Mouse (Mus musculus) midbrain, embryonic 11.5 days (tissue): ENCODE results near the gene Eif5a2. TPM values are rescaled to one million over a fixed set of nuclear protein-coding genes. Genes with fewer than 3 reads are reported as not detected.
A peak's percentile ranks its signal among the peaks of the same experiment; 100 is the strongest.

ENCODE experiments used
- ATAC-seq: fragments of 200-750 bp; cut with Nextera tagmentation; 2 replicates; pipeline ENCODE4 v1.8.0; 2017; ENCODE audit warnings: moderate TSS enrichment, moderate library complexity; ENCODE audit not compliant: low FRiP score
- DNase-seq: peaks from one replicate; pipeline ENCODE4 v3.0.0; 2015; ENCODE audit warnings: low spot score; ENCODE audit errors: missing footprints
- H3K27ac ChIP-seq: fragments of 300-500 bp; sonication (generic); 2 replicates; pipeline ENCODE4 v1.5.1; 2014; ENCODE audit warnings: low read depth, low read length
- H3K27me3 ChIP-seq: fragments of 300-500 bp; sonication (generic); 2 replicates; pipeline ENCODE4 v1.6.1; 2014; ENCODE audit warnings: mild to moderate bottlenecking, low read length, moderate library complexity, mixed read lengths; ENCODE audit not compliant: control insufficient read depth, insufficient read depth
- H3K36me3 ChIP-seq: fragments of 300-500 bp; sonication (generic); 2 replicates; pipeline ENCODE4 v1.6.1; 2014; ENCODE audit warnings: mild to moderate bottlenecking, low read length, moderate library complexity, mixed read lengths; ENCODE audit not compliant: control insufficient read depth, insufficient read depth
- H3K4me1 ChIP-seq: fragments of 300-500 bp; sonication (generic); 2 replicates; pipeline ENCODE4 v1.6.1; 2014; ENCODE audit warnings: low read length; ENCODE audit not compliant: control insufficient read depth, insufficient read depth
- H3K4me2 ChIP-seq: fragments of 300-500 bp; sonication (generic); 2 replicates; pipeline ENCODE4 v1.6.1; 2014; ENCODE audit warnings: mild to moderate bottlenecking, moderate library complexity
- H3K4me3 ChIP-seq: fragments of 300-500 bp; sonication (generic); 2 replicates; pipeline ENCODE4 v1.5.1; 2014; ENCODE audit warnings: low read depth, low read length
- H3K9ac ChIP-seq: fragments of 300-500 bp; sonication (generic); 2 replicates; pipeline ENCODE4 v1.6.1; 2014; ENCODE audit warnings: low read length
- H3K9me3 ChIP-seq: fragments of 300-500 bp; sonication (generic); 2 replicates; pipeline ENCODE4 v1.6.1; 2016; ENCODE audit warnings: low read length; ENCODE audit not compliant: control insufficient read depth
- WGBS: fragments of 180-500 bp; shearing (Covaris S2); extraction: QIAGEN DNeasy Blood & Tissue Kit; methylation state at CpG from one replicate; pipeline ENCODE4 v1.1.7; 2014; 5-methylcytosine and 5-hydroxymethylcytosine counted together
- polyA plus RNA-seq: library from polyadenylated mRNA; unstranded; fragments of >200 nt; fragmentation: Nextera tagmentation; extraction: Ambion mirVana; gene quantifications from 2 replicates; pipeline ENCODE4 v1.2.1, GENCODE M21; 2014

Gene Eif5a2
- polyA plus RNA-seq, 1 experiment from 2014 or later = 18.0 TPM

GRCm38 (mm10) chr3:28781848-28782247, 772 bp downstream of the Eif5a2 start:
- H3K36me3 ChIP-seq = no peaks in the 10 kb centered on the region
- peak overlapping the region; percentile 71 for H3K4me3 ChIP-seq
- H3K27me3 ChIP-seq = peaks cover 7% of the 10 kb centered on the region
- no peaks in the 10 kb centered on the region; the same call in 1 of the 2 replicates for H3K9me3 ChIP-seq
- H3K27ac ChIP-seq = no peak overlapping the region
- peak overlapping the region; percentile 80 for H3K9ac ChIP-seq
- 20% methylated on average over 14 of the region's 14 CpGs for WGBS
- ATAC-seq = no peak
- peak overlapping the region; percentile 99 for H3K4me2 ChIP-seq
- H3K4me1 ChIP-seq = peaks cover 4% of the 10 kb centered on the region; the same call in 1 of the 2 replicates
- DNase-seq = no peak

- Histone ChIP-seq H3K27ac (no peak overlapping the region), H3K4me1 (peaks cover 4% of the 10 kb centered on the region; the same call in 1 of the 2 replicates), H3K36me3 (no peaks in the 10 kb centered on the region), H3K27me3 (peaks cover 7% of the 10 kb centered on the region), H3K4me2 (no peak overlapping the region), H3K9me3 (no peaks in the 10 kb centered on the region; the same call in 1 of the 2 replicates), H3K4me3 (no peak overlapping the region), H3K9ac (no peak overlapping the region)
- ATAC-seq (no peak), DNase-seq (no peak)
- WGBS = 89% methylated on average over 2 of the region's 2 CpGs
Measured at GRCm38 (mm10) chr3:28784176-28784575, 3.1 kb downstream of the Eif5a2 start.

- no peak overlapping the region for H3K27ac ChIP-seq
- H3K9me3 ChIP-seq = no peaks in the 10 kb centered on the region
- 93% methylated on average over 7 of the region's 7 CpGs for WGBS
- ATAC-seq = no peak
- H3K27me3 ChIP-seq = no peaks in the 10 kb centered on the region
- DNase-seq = no peak
- no peaks in the 10 kb centered on the region for H3K36me3 ChIP-seq
- no peaks in the 10 kb centered on the region for H3K4me1 ChIP-seq
- H3K4me3 ChIP-seq = no peak overlapping the region
- H3K9ac ChIP-seq = no peak overlapping the region
- no peak overlapping the region for H3K4me2 ChIP-seq
Measured at GRCm38 (mm10) chr3:28794835-28795234, 13.8 kb downstream of the Eif5a2 start.

DNA sequence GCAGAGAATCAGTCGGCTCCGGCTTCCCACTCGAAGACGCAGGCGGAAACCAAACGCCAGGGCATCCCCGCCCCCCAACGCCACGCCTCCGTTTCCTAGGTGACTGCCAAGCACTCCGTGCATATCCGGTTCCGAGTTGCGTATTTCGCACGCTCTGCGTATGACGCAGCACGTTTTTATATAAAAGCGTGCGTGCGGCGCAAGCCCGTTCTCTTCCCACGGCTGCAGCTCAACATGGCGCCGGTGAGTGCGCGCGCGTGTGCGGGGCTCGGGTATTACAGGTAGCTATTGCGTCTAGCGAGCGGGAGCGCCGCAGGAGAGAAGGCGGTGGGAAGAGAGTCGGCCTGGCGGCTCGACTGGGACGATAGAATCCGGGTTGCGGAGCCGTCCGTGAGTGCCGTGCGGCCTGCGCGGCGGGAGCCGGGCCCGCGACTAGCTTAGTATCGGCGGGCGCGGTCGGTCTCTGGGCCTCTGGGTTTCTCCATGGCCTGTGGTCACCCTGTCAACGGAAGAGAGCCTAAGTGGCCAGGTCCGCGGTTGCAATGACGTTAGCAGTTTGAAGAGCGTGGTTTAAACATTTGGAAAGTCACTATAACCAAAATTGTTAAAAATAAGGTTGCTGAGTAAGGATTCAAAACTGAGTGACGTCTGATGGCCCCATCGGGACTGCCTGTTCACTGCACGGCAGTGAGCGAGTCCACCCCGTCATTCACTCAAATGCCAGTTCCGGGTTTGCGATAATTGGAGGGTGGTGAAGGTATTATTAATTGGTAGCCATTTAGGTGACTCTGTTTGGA, 24.4 kb downstream of the Eif5a2 start, which contains the start of gene Rpl22l1:
Gene Rpl22l1 (plus strand): TSS at position 136 of the 797 bp plus-strand sequence.
- Histone ChIP-seq H3K9me3 (no peaks in the 10 kb centered on the region), H3K4me1 (peaks cover 7% of the 10 kb centered on the region), H3K4me2 (peak within 1 kb of the TSS; percentile 56), H3K27me3 (no peaks in the 10 kb centered on the region), H3K27ac (no peak within 1 kb of the TSS), H3K36me3 (peaks cover 4% of the 10 kb centered on the region; the same call in 1 of the 2 replicates), H3K9ac (peak within 1 kb of the TSS; percentile 87), H3K4me3 (peak within 1 kb of the TSS; percentile 86)
- ATAC-seq (peak; percentile 99), DNase-seq (peak; percentile 100)
- under 1% methylated on average over 72 of the region's 72 CpGs for WGBS

- Histone ChIP-seq H3K4me2 (no peak overlapping the region), H3K9me3 (no peaks in the 10 kb centered on the region), H3K27me3 (no peaks in the 10 kb centered on the region), H3K4me3 (no peak overlapping the region), H3K27ac (no peak overlapping the region), H3K4me1 (peaks cover 7% of the 10 kb centered on the region), H3K9ac (no peak overlapping the region), H3K36me3 (peaks cover 4% of the 10 kb centered on the region; the same call in 1 of the 2 replicates)
- DNase-seq = no peak
- 93% methylated on average over 4 of the region's 4 CpGs for WGBS
- no peak for ATAC-seq
Measured at GRCm38 (mm10) chr3:28808039-28808643, 27.1 kb downstream of the Eif5a2 start.

DNA sequence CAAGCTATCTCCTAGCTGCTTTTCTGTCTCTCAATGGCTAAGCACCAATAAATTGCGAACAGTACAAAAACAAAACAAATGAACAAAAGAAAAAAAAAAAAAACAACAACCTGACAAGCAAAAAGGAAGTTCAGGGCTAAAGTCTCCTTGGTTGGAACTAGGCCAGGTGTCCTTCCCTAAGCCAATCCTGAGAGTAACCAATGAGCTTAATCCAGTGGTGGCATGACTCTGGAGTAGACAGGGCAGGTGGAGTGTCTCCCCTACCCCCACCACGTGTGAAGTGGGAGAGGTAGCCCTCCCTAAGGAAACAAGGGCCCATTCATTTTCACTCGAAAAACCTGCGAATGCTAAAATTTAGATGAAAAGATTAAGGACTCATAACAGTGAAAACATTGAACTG, 30.4 kb downstream of the Eif5a2 start:
- Histone ChIP-seq H3K4me3 (no peak overlapping the region), H3K27ac (no peak overlapping the region), H3K27me3 (no peaks in the 10 kb centered on the region), H3K9me3 (no peaks in the 10 kb centered on the region), H3K9ac (no peak overlapping the region), H3K4me1 (peaks cover 1% of the 10 kb centered on the region; the same call in 1 of the 2 replicates), H3K4me2 (no peak overlapping the region), H3K36me3 (peaks cover 4% of the 10 kb centered on the region; the same call in 1 of the 2 replicates)
- ATAC-seq = no peak
- 78% methylated on average over 4 of the region's 4 CpGs for WGBS
- DNase-seq = no peak

- Histone ChIP-seq H3K27me3 (no peaks in the 10 kb centered on the region), H3K9me3 (no peaks in the 10 kb centered on the region), H3K27ac (no peak overlapping the region), H3K9ac (no peak overlapping the region), H3K4me2 (no peak overlapping the region), H3K4me3 (no peak overlapping the region), H3K36me3 (no peaks in the 10 kb centered on the region), H3K4me1 (no peaks in the 10 kb centered on the region)
- ATAC-seq (no peak), DNase-seq (peak; percentile 94)
- 17% methylated on average over 4 of the region's 4 CpGs for WGBS
Measured at GRCm38 (mm10) chr3:28814361-28814760, 33.3 kb downstream of the Eif5a2 start.

DNA sequence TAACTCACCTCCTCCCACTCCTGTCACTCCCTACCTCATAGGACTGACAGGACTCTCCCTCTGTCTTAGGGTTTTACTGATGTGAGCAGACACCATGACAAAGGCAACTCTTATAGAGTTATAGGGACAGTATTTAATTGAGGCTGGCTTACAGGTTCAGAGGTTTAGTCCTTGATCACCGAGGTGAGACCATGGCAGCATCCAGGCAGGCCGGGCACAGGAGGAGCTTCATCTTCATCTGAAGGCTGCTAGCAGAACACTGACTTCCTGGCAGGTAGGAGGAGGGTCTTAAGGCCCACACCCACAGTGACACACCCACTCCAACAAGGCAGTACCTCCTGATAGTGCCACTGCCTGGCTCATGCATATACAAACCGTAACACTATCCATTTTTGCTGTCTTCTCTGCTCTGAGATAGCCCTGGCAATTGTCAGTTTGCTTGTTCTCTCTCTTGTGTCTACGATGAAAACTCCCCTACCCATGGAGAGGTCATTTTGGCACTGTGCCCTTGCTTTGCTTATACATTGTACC, 35.0 kb downstream of the Eif5a2 start:
- ATAC-seq (no peak), DNase-seq (no peak)
- no peak overlapping the region for H3K4me2 ChIP-seq
- H3K4me1 ChIP-seq = no peaks in the 10 kb centered on the region
- no peaks in the 10 kb centered on the region for H3K36me3 ChIP-seq
- H3K9me3 ChIP-seq = no peaks in the 10 kb centered on the region
- H3K9ac ChIP-seq = no peak overlapping the region
- H3K27ac ChIP-seq = no peak overlapping the region
- no peak overlapping the region for H3K4me3 ChIP-seq
- WGBS = 85% methylated on average over 4 of the region's 4 CpGs
- H3K27me3 ChIP-seq = no peaks in the 10 kb centered on the region

DNA sequence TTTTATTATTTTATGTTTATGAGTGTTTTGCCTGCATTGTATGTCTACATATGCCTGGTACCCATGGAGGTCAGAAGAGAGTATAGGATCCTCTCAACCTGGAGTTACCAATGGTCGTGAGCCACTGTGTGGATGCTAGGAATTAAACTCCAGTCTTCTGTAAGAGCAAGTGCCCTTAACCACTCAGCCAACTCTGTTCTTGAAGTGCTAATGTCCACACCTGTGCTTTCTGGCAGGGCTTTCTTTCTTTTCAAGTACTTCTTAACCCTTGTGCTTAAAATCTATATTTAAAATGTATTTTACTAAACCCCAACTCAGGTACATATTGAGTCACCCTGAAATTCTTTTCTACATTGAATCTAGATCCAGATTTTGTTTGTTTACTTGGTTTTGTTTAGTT, 45.2 kb downstream of the Eif5a2 start:
- Histone ChIP-seq H3K4me2 (no peak overlapping the region), H3K9ac (no peak overlapping the region), H3K4me1 (no peaks in the 10 kb centered on the region), H3K27ac (no peak overlapping the region), H3K27me3 (no peaks in the 10 kb centered on the region), H3K9me3 (no peaks in the 10 kb centered on the region), H3K4me3 (no peak overlapping the region), H3K36me3 (no peaks in the 10 kb centered on the region)
- whole genome bisulfite sequencing = 89% methylated on average over 1 of the region's 1 CpGs
- DNase-seq = no peak
- no peak for ATAC-seq
